Mouse (Mus musculus): ENCODE results near the gene Ssr4.
A peak's percentile ranks its signal among the peaks of the same experiment; 100 is the strongest.
"Not testable (repeated sequence)": the region's sequence is repeated elsewhere in the genome, so short reads cannot be mapped to it uniquely, and the experiment has no call there.

The Ssr4 gene

GRCm38 (mm10) chrX:73786364-73787224, at the start of gene Ssr4, which contains the start of gene Idh3g:
TSS of gene Ssr4 (plus strand) at chrX:73787028.
TSS of gene Idh3g (minus strand) at chrX:73786897.
- DNase-seq (ENCODE audit: low read depth), result peak; percentile 97

GRCm38 (mm10) chrX:73738155-73738554, 48.7 kb upstream of the Ssr4 start:
- no peak for DNase-seq (ENCODE audit: low read depth)

GRCm38 (mm10) chrX:73739151-73739550, 47.7 kb upstream of the Ssr4 start:
- DNase-seq (ENCODE audit: low read depth), result no peak

- not testable (repeated sequence) for DNase-seq (ENCODE audit: low read depth)
Measured at GRCm38 (mm10) chrX:73739841-73740240, 47.0 kb upstream of the Ssr4 start.

GRCm38 (mm10) chrX:73744774-73745481, 41.9 kb upstream of the Ssr4 start:
- DNase-seq (ENCODE audit: low read depth), result no peak

GRCm38 (mm10) chrX:73748977-73749376, 37.9 kb upstream of the Ssr4 start:
- peak; percentile 11 for DNase-seq (ENCODE audit: low read depth)

GRCm38 (mm10) chrX:73756334-73757140, 30.3 kb upstream of the Ssr4 start, which contains the start of gene Plxnb3:
TSS of gene Plxnb3 (plus strand) at chrX:73757090.
- DNase-seq (ENCODE audit: low read depth), result no peak

- DNase-seq (ENCODE audit: low read depth), result no peak
Measured at GRCm38 (mm10) chrX:73758611-73759290, 28.1 kb upstream of the Ssr4 start.

GRCm38 (mm10) chrX:73765311-73765710, 21.5 kb upstream of the Ssr4 start:
- no peak for DNase-seq (ENCODE audit: low read depth)

- DNase-seq (ENCODE audit: low read depth), result peak; percentile 24
Measured at GRCm38 (mm10) chrX:73767267-73767666, 19.6 kb upstream of the Ssr4 start.

- DNase-seq (ENCODE audit: low read depth), result no peak
Measured at GRCm38 (mm10) chrX:73774168-73774760, 12.6 kb upstream of the Ssr4 start, which contains the start of gene Srpk3. TSS of gene Srpk3 (plus strand) at chrX:73774405.

- DNase-seq (ENCODE audit: low read depth), result no peak
Measured at GRCm38 (mm10) chrX:73774802-73775483, 11.9 kb upstream of the Ssr4 start.

- DNase-seq (ENCODE audit: low read depth), result no peak
Measured at GRCm38 (mm10) chrX:73782227-73782626, 4.6 kb upstream of the Ssr4 start.

- no peak for DNase-seq (ENCODE audit: low read depth)
Measured at GRCm38 (mm10) chrX:73785666-73786065, 1.2 kb upstream of the Ssr4 start.

- no peak for DNase-seq (ENCODE audit: low read depth)
Measured at GRCm38 (mm10) chrX:73787225-73787558, 364 bp downstream of the Ssr4 start.

- DNase-seq (ENCODE audit: low read depth), result no peak
Measured at GRCm38 (mm10) chrX:73788501-73788900, 1.7 kb downstream of the Ssr4 start.

- no peak for DNase-seq (ENCODE audit: low read depth)
Measured at GRCm38 (mm10) chrX:73793039-73793438, 6.2 kb downstream of the Ssr4 start.

GRCm38 (mm10) chrX:73793505-73793904, 6.7 kb downstream of the Ssr4 start:
- no peak for DNase-seq (ENCODE audit: low read depth)

- no peak for DNase-seq (ENCODE audit: low read depth)
Measured at GRCm38 (mm10) chrX:73797511-73797910, 10.7 kb downstream of the Ssr4 start.

GRCm38 (mm10) chrX:73798502-73798901, 11.7 kb downstream of the Ssr4 start:
- peak; percentile 76 for DNase-seq (ENCODE audit: low read depth)

- DNase-seq (ENCODE audit: low read depth), result no peak
Measured at GRCm38 (mm10) chrX:73805814-73806213, 19.0 kb downstream of the Ssr4 start.
